Mouse (Mus musculus) liver, embryonic 14.5 days (tissue): ENCODE data around the gene Fgfr2.

Source experiments
- CTCF ChIP-seq: IDR thresholded peaks from 2 replicates; pipeline ENCODE4 v1.5.1; 2016; ENCODE audit warnings: antibody characterized with exemption, low read depth, control low read depth
- EP300 ChIP-seq: IDR thresholded peaks from 2 replicates; pipeline ENCODE4 v1.6.1; 2016; ENCODE audit warnings: antibody characterized with exemption, low read depth

DNA sequence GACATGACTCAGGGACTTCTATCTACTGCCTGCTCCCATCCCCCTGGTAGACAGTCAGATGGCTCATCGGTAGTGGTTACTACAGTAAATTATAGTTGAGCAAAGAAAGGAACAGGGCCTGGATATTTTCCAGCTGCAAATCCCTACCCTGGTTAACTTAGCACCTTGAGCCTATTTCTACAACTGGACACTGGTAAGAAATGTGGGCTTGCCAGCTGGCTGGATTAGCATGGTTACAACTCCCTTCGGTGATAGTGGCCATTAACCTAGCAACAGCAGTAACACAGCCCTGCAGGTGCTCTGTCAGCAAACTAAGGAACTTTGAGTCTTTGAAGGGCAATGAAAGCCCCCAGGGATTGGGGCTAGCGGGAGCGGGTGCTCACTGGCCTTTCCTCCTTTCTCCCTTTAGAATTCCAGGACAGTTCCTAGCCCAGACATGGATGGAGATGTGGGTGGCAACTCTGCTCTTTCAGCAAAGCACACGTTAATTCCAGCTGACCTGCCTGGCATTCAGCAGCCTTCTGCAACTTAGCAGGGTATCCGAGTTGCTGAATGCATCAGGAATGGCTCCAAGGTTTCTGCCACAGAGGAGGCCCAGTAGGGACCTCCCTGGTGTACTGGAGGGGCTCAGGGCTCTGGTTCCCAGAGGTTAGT is 390.9 kb downstream of the Fgfr2 start:
- TF ChIP-seq CTCF (no peak), EP300 (no peak)
